Mouse (Mus musculus): ENCODE measurements at regions not wholly inside any gene's neighbourhood (a gene's known extent, or its start where the extent isn't known, plus 50 kb on each side); places are given as distances from the start of the nearest gene placed in this dataset.

DNA sequence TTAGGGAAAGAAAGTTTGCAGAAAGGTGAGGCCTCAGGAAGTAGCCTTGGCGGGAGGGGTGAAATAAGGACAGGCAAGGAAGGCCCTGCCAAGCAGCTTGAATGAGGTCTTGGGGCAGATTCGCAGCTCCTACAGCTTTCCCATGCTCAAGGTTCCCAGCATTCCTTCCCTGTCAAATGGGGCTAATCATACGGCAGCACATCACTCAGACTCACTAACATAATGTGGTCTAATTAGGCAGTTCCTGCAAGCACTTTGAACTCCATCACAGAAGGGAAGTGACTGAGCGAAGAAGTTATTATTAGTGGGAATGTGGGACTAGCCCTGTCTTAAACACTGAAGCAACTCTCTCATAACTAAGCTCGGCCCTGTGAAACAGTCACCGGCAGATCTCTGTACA lies 87.1 kb upstream of the Gm10260 start:
- Histone ChIP-seq H3K4me3 (no peak overlapping the region), H3K27me3 (replicated peaks) (0 out of 2 replicates have a peak, but pooled peaks cover under 1% of the 10 kb centered on the region), H3K36me3 (no peaks in the 10 kb centered on the region), H3K4me1 (no peaks in the 10 kb centered on the region), H3K27ac (no peak overlapping the region), H3K4me2 (no peak overlapping the region), H3K9me3 (replicated peaks) (no peaks in the 10 kb centered on the region), H3K9ac (no peak overlapping the region)
- 84% methylated on average over 6 of the region's 6 CpGs for WGBS (ENCODE audit: insufficient replicate concordance)
- no peak for ATAC-seq

DNA sequence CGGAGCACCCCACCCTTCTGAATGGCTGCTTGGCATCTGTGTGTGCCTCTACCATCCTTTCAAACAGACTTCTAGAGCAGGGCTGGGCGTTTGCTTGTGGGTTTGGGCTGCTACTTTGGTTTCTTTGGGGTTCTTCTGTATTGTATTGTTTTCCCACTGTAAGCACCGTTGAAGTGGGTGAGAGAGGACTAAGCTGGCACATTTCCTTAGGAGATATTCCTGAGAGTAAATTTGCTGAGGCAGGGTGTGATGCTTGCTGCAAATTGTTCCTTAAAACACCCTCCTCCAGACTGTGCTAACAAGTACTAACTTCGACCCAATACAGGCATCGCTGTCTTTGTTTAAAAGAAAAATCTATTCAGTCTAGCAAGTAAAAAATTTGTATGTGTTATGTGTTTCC lies 84.7 kb upstream of the Gm10260 start:
- Histone ChIP-seq H3K4me1 (no peaks in the 10 kb centered on the region), H3K4me3 (no peak overlapping the region), H3K36me3 (no peaks in the 10 kb centered on the region), H3K27me3 (replicated peaks) (0 out of 2 replicates have a peak, but pooled peaks cover 8% of the 10 kb centered on the region), H3K9ac (no peak overlapping the region), H3K27ac (no peak overlapping the region), H3K9me3 (replicated peaks) (no peaks in the 10 kb centered on the region), H3K4me2 (no peak overlapping the region)
- no peak for ATAC-seq
- WGBS (ENCODE audit: insufficient replicate concordance): 73% methylated on average over 5 of the region's 5 CpGs

DNA sequence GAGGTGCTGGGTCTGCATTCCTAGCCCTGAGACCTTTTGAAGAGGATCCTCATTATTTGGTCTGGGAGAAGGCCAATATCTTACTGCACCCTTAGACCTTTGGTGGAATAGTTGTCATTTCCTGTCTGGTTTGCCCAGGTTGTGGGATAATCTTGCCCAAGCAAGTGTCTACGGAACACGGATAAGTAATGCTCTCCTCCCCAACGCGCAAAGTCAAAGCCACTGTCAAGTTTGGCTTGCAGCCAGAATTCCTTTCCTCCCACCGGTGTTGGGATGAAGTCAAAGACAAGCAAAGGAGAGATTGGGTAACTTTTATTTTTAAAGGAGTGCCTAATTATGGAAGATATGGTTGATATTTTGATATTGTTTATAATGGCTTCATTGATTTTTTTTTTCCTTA lies 82.4 kb upstream of the Gm10260 start:
- Histone ChIP-seq H3K4me3 (no peak overlapping the region), H3K4me1 (no peaks in the 10 kb centered on the region), H3K36me3 (no peaks in the 10 kb centered on the region), H3K9me3 (replicated peaks) (no peaks in the 10 kb centered on the region), H3K27ac (no peak overlapping the region), H3K27me3 (replicated peaks) (0 out of 2 replicates have a peak, but pooled peaks cover 8% of the 10 kb centered on the region), H3K4me2 (no peak overlapping the region), H3K9ac (no peak overlapping the region)
- 66% methylated on average over 5 of the region's 5 CpGs for WGBS (ENCODE audit: insufficient replicate concordance)
- ATAC-seq: no peak

DNA sequence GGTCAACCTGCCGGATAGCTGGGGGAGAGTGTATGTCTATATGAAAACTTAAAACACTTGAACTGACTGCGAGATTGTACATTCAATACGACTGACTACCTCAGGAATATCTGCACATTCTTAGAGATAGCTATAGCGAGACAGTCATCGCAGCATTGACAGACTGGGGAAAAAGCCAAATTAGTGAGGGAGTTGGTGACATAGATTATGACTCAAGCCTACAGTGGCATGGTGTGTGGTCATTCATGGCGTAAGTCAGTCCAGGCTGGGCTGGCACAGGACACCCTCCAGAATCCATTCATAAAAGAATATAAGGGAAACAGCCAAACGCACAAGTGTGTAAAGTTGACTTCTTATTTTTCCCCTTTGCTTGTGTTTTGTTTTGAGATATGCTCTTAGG lies 81.1 kb upstream of the Gm10260 start:
- no peak for ATAC-seq
- Histone ChIP-seq H3K27me3 (replicated peaks) (0 out of 2 replicates have a peak, but pooled peaks cover 8% of the 10 kb centered on the region), H3K4me1 (no peaks in the 10 kb centered on the region), H3K9ac (no peak overlapping the region), H3K9me3 (replicated peaks) (no peaks in the 10 kb centered on the region), H3K4me2 (no peak overlapping the region), H3K27ac (no peak overlapping the region), H3K36me3 (no peaks in the 10 kb centered on the region), H3K4me3 (no peak overlapping the region)
- WGBS (ENCODE audit: insufficient replicate concordance): 74% methylated on average over 7 of the region's 7 CpGs

DNA sequence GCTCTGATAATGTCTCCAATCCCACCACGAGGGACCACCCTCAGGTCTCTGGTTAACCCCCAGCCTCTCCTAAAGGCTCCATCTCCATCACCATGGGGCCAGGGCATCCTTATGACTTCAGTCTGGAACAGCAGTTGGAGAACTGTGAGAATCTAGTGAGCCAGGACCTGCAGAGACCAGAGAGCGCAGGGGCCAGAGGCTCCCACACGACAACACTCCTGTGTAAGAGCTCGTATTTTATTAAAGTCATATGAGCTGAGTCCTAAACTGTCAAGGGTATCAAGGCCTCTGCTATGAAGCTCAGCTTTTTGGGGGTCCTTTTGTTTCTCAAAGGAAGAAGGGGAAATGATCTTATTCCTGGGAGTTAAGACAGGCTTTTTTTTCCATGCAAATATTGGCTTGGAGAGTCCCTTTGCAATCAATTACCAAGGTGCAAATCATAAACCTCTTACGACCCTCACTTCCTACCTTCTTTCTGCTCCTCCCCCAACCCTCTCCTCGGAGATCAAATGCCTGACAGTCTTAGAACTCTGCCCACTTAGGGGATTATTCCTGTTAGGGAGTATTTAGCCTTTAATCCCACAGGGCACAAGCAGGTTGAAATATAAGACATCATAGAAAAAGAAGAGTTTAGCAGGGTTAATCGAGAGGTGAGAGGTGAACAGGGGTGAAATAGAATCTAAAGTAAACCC lies 79.3 kb upstream of the Gm10260 start:
- 0 out of 2 replicates have a peak, but pooled peaks cover 8% of the 10 kb centered on the region for H3K27me3 ChIP-seq (replicated peaks)
- WGBS (ENCODE audit: insufficient replicate concordance): 40% methylated on average over 7 of the region's 7 CpGs
- H3K9me3 ChIP-seq (replicated peaks): no peaks in the 10 kb centered on the region
- ATAC-seq: no peak
- no peaks in the 10 kb centered on the region for H3K36me3 ChIP-seq
- no peaks in the 10 kb centered on the region for H3K4me1 ChIP-seq
- no peak overlapping the region for H3K4me3 ChIP-seq
- no peak overlapping the region for H3K27ac ChIP-seq
- no peak overlapping the region for H3K9ac ChIP-seq
- H3K4me2 ChIP-seq: no peak overlapping the region

DNA sequence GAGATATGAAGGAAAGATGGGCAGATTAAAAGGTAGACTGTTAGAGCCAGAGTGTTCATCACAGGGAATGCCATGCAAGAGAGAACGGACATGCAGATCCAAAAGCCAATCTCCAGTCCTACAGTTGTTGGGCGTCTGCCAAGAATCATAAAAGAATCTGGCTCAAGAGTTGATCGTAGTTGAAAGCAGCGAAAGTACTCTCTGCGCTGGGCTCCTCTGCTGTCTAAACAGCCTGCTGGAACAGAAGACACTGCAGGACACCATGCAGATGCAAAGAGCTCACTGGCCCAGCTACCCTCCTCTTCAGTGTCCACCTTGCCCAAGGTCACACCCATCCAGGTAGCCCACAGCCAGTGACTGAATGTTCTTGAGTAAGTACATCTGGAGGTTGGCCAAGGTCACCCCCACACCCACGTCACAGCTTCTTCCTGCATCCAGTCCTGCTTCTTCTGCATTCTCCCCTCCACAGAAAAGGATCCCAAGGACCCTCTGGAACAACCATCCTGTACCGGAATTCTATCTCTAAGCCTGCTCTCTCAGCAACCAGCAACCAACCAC lies 77.1 kb upstream of the Gm10260 start:
- 0 out of 2 replicates have a peak, but pooled peaks cover 7% of the 10 kb centered on the region for H3K27me3 ChIP-seq (replicated peaks)
- ATAC-seq: no peak
- WGBS (ENCODE audit: insufficient replicate concordance): 69% methylated on average over 7 of the region's 7 CpGs

DNA sequence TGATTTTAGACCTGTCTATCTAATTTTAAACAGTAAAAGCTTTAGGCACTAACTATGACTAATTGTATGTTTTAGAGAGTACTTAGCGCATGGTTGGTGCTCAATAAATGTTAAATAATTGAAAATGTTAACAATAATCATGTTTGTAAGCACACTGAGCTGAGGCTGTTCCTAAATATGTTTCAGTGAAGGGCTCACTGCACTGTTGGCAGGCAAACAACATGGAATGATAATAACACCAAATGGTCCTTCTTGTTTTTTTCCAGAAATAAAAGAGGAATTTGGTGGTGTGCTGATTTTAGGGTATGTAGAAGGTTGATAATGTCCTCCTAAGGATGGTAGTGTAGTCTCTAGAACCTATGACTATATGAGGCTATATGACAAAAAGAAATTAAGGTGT lies 72.0 kb upstream of the Gm10260 start:
- Histone ChIP-seq H3K27me3 (replicated peaks) (peaks cover 6% of the 10 kb centered on the region; the same call in 1 of the 2 replicates), H3K9me3 (replicated peaks) (no peaks in the 10 kb centered on the region), H3K4me1 (no peaks in the 10 kb centered on the region), H3K36me3 (no peaks in the 10 kb centered on the region), H3K4me2 (no peak overlapping the region), H3K4me3 (no peak overlapping the region), H3K9ac (no peak overlapping the region), H3K27ac (no peak overlapping the region)
- WGBS (ENCODE audit: insufficient replicate concordance): 70% methylated on average over 1 of the region's 1 CpGs
- ATAC-seq: no peak

More for the DNA sequence above, 77.1 kb upstream of the Gm10260 start:
- Histone ChIP-seq H3K9me3 (replicated peaks) (no peaks in the 10 kb centered on the region), H3K9ac (no peak overlapping the region), H3K27ac (no peak overlapping the region), H3K36me3 (no peaks in the 10 kb centered on the region), H3K4me2 (no peak overlapping the region), H3K4me1 (no peaks in the 10 kb centered on the region), H3K4me3 (no peak overlapping the region)

DNA sequence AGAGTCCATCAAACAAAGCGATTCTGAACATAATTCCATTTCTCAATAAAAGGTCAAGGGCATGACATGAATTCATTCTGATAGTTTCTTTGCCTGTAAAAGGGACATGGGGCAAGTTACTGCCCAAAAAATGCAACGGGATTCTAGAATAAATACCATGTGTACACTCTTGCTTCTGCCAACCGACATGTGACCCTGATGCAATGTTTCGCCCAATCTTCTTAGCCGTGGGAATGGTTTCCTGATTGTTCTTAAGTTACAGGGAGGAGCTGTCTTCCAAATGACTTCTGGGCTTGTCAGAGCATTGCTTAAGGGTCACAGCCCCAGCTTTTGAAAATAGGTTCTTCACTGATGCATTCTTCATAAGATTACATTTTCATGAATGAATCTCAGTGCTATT lies 71.4 kb upstream of the Gm10260 start:
- Histone ChIP-seq H3K36me3 (no peaks in the 10 kb centered on the region), H3K9me3 (replicated peaks) (no peaks in the 10 kb centered on the region), H3K4me1 (no peaks in the 10 kb centered on the region), H3K4me2 (no peak overlapping the region), H3K4me3 (no peak overlapping the region), H3K27me3 (replicated peaks) (peaks cover 6% of the 10 kb centered on the region; the same call in 1 of the 2 replicates), H3K27ac (no peak overlapping the region), H3K9ac (no peak overlapping the region)
- whole genome bisulfite sequencing (ENCODE audit: insufficient replicate concordance): 65% methylated on average over 5 of the region's 5 CpGs
- no peak for ATAC-seq

DNA sequence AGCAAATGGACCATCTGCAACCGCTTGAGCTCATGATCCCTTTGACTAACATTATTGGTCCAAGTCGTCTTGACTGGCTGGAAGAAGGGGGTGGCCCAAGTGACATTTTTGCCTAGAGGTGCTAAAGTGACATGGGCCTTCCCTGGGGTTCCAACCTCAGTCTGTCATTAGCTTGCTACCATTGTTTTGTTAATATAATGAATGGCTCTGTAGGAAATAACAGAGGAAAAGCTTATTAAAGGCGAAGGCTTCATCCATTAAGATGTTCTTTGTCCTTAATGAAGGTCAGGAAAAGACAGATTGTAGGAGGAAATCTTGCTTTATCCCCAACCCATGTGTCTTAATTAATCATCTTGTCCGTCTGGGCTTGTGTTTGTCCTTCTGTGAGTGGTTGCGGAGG lies 69.1 kb upstream of the Gm10260 start:
- Histone ChIP-seq H3K4me3 (no peak overlapping the region), H3K4me1 (peaks cover 5% of the 10 kb centered on the region; the same call in 1 of the 2 replicates), H3K9ac (no peak overlapping the region), H3K27ac (no peak overlapping the region), H3K9me3 (replicated peaks) (no peaks in the 10 kb centered on the region), H3K4me2 (no peak overlapping the region), H3K36me3 (no peaks in the 10 kb centered on the region), H3K27me3 (replicated peaks) (peaks cover 6% of the 10 kb centered on the region; the same call in 1 of the 2 replicates)
- ATAC-seq: no peak
- WGBS (ENCODE audit: insufficient replicate concordance): 59% methylated on average over 5 of the region's 5 CpGs

DNA sequence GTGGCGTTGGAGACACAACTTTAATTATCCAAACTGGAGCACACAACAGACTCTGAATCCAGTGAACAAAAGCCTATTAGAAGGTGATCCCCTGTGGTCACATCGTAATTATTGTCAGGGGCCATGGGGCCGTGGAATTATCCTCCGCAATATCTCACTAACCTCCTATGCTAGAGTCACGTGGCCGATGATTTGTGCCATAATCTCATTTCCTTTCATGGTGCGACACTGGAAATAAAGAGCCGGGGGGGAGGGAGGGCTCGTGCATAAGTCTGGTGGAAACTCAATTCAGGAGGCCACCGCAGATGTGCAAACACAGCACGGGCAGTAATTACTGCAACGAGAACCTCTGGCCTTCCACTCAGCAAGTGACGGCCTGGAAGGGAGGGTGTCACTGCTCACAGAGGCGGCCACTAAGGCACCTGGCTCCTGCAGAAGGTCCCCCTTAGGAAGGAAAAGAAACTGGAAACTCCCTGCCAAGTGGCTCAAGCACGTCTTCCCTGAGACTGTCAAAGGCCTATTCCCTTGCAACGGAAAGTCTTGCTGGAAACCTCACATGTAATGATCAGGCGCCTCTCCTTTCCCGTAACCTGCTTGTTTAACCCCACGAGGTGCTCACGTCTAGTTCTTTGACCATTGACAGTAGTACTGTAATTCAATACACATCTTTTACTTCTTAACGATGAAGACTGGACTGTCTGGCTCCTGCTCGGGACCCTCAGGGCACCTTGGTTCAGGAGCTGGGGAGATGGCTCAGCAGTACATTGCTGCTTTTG lies 65.6 kb upstream of the Gm10260 start:
- Histone ChIP-seq H3K9ac (no peak overlapping the region), H3K4me1 (peaks cover 5% of the 10 kb centered on the region; the same call in 1 of the 2 replicates), H3K4me2 (no peak overlapping the region), H3K4me3 (no peak overlapping the region), H3K9me3 (replicated peaks) (no peaks in the 10 kb centered on the region), H3K27me3 (replicated peaks) (peaks cover 6% of the 10 kb centered on the region; the same call in 1 of the 2 replicates), H3K36me3 (no peaks in the 10 kb centered on the region), H3K27ac (no peak overlapping the region)
- ATAC-seq: no peak
- WGBS (ENCODE audit: insufficient replicate concordance): 69% methylated on average over 22 of the region's 22 CpGs

DNA sequence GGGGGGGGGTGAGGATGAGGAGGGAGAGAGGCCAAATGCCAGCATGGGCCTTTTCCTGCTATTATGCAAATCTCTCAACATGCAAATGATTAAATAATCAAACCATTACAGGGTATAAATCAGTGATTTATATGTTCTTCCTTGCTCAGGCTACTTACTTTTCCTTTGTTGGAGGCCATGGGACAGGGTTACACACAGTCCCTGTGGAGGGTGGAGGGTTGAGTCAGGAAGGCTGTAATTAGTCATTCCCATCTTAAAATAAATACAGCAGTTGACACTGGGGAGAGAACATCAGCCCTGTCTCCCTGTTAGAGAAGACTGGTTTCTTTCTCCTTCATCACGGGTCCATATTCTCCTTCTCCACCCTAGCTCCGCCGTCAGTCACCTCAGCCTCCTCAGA lies 64.9 kb upstream of the Gm10260 start:
- H3K27me3 ChIP-seq (replicated peaks): peaks cover 6% of the 10 kb centered on the region; the same call in 1 of the 2 replicates
- 65% methylated on average over 3 of the region's 3 CpGs for WGBS (ENCODE audit: insufficient replicate concordance)
- H3K27ac ChIP-seq: no peak overlapping the region
- ATAC-seq: no peak
- no peak overlapping the region for H3K4me3 ChIP-seq
- no peaks in the 10 kb centered on the region for H3K9me3 ChIP-seq (replicated peaks)
- no peak overlapping the region for H3K4me2 ChIP-seq
- peaks cover 5% of the 10 kb centered on the region; the same call in 1 of the 2 replicates for H3K4me1 ChIP-seq
- H3K36me3 ChIP-seq: no peaks in the 10 kb centered on the region
- H3K9ac ChIP-seq: no peak overlapping the region

All from liver, embryonic 12.5 days (tissue).